Mouse (Mus musculus) MEL (cell line): ENCODE data around the gene Ptpra. TPM values are rescaled to one million over a fixed set of nuclear protein-coding genes. Genes with fewer than 3 reads are reported as not detected.

ENCODE experiments used
- DNase-seq: peaks from one replicate; pipeline ENCODE4 v3.0.0; 2011; ENCODE audit warnings: low read depth, low spot score
- H3K27ac ChIP-seq: 2 replicates; pipeline ENCODE4 v1.5.1; 2012; ENCODE audit warnings: low read depth, mild to moderate bottlenecking, control low read depth, low read length, moderate library complexity; ENCODE audit not compliant: control insufficient read depth
- H3K27me3 ChIP-seq, 2 experiments: fragments of 150-350 bp in 1 of 2; sonication (generic) in 1 of 2; 2 replicates each; pipeline ENCODE4 v1.6.1; 2012; ENCODE audit warnings: low read length in 2 of 2, mild to moderate bottlenecking in 2 of 2, improper control_type of control experiment in 1 of 2, moderate library complexity in 1 of 2; ENCODE audit not compliant: insufficient read depth in 2 of 2, control insufficient read depth in 1 of 2
- H3K36me3 ChIP-seq, 2 experiments: 2 replicates each; pipeline ENCODE4 v1.6.1; 2012 to 2014; ENCODE audit warnings: low read length in 2 of 2, improper control_type of control experiment in 1 of 2, inconsistent platforms in 1 of 2, mild to moderate bottlenecking in 1 of 2; ENCODE audit not compliant: insufficient read depth in 2 of 2, control insufficient read depth in 1 of 2
- H3K4me1 ChIP-seq, 2 experiments: fragments of 150-350 bp in 1 of 2; sonication (generic) in 1 of 2; 2 replicates each; pipeline ENCODE4 v1.6.1; 2012; ENCODE audit warnings: low read length in 2 of 2, improper control_type of control experiment in 1 of 2, mild to moderate bottlenecking in 1 of 2; ENCODE audit not compliant: insufficient read depth in 2 of 2, control insufficient read depth in 1 of 2
- H3K4me3 ChIP-seq, 2 experiments: fragments of 150-350 bp in 1 of 2; sonication (generic) in 1 of 2; 2 replicates each; pipeline ENCODE4 v1.5.1; 2012; ENCODE audit warnings: low read depth in 2 of 2, low read length in 2 of 2, mild to moderate bottlenecking in 2 of 2, moderate library complexity in 2 of 2, control low read depth in 1 of 2, improper control_type of control experiment in 1 of 2; ENCODE audit not compliant: control insufficient read depth in 1 of 2, insufficient read depth in 1 of 2
- H3K79me2 ChIP-seq: 2 replicates; pipeline ENCODE4 v1.6.1; 2012; ENCODE audit warnings: mild to moderate bottlenecking, low read length, moderate library complexity; ENCODE audit not compliant: control insufficient read depth, poor library complexity, insufficient read depth
- H3K9ac ChIP-seq: 2 replicates; pipeline ENCODE4 v1.6.1; 2012; ENCODE audit warnings: low read depth, mild to moderate bottlenecking, control low read depth, low read length, moderate library complexity; ENCODE audit not compliant: control insufficient read depth, poor library complexity, severe bottlenecking
- H3K9me3 ChIP-seq: fragments of 150-350 bp; sonication (generic); replicated peaks from 2 replicates; pipeline ENCODE4 v1.6.1; 2012; ENCODE audit warnings: mild to moderate bottlenecking, low read length, improper control_type of control experiment, moderate library complexity; ENCODE audit not compliant: insufficient read depth
- BHLHE40 ChIP-seq: IDR thresholded peaks from 2 replicates; pipeline ENCODE4 v1.6.1; 2012; ENCODE audit warnings: low read depth, mild to moderate bottlenecking, inconsistent platforms, low read length, improper control_type of control experiment, borderline replicate concordance
- CTCF ChIP-seq, 3 experiments: IDR thresholded peaks in 2 of 3; conservative IDR thresholded peaks in 1 of 3; 2 replicates each; pipeline ENCODE4 v1.5.1; 2011 to 2012; ENCODE audit warnings: low read length in 3 of 3, low read depth in 2 of 3, mild to moderate bottlenecking in 2 of 3, improper control_type of control experiment in 1 of 3, inconsistent platforms in 1 of 3, mixed read lengths in 1 of 3, moderate library complexity in 1 of 3; ENCODE audit not compliant: control insufficient read depth in 1 of 3, insufficient read depth in 1 of 3, poor library complexity in 1 of 3, severe bottlenecking in 1 of 3
- E2F4 ChIP-seq: IDR thresholded peaks from 2 replicates; pipeline ENCODE4 v1.6.1; 2011; ENCODE audit warnings: low read depth, low read length, improper control_type of control experiment, borderline replicate concordance
- ELF1 ChIP-seq: IDR thresholded peaks from 2 replicates; pipeline ENCODE4 v1.6.1; 2014; ENCODE audit warnings: low read depth, mild to moderate bottlenecking, inconsistent platforms, low read length, improper control_type of control experiment, moderate library complexity
- ETS1 ChIP-seq: IDR thresholded peaks from 2 replicates; pipeline ENCODE4 v1.6.1; 2012; ENCODE audit warnings: low read depth, mild to moderate bottlenecking, inconsistent platforms, low read length, improper control_type of control experiment, moderate library complexity
- GATA1 ChIP-seq: IDR thresholded peaks from 2 replicates; pipeline ENCODE4 v1.6.1; 2011; ENCODE audit warnings: low read depth, low read length, improper control_type of control experiment
- HCFC1 ChIP-seq: IDR thresholded peaks from 2 replicates; pipeline ENCODE4 v1.6.1; 2012; ENCODE audit warnings: low read depth, mild to moderate bottlenecking, inconsistent platforms, low read length, improper control_type of control experiment, moderate library complexity
- MEF2A ChIP-seq: IDR thresholded peaks from 2 replicates; pipeline ENCODE4 v1.6.1; 2014; ENCODE audit warnings: low read depth, mild to moderate bottlenecking, inconsistent platforms, low read length, improper control_type of control experiment; ENCODE audit not compliant: poor library complexity, insufficient replicate concordance, severe bottlenecking; ENCODE audit errors: extremely low read depth
- MYB ChIP-seq: IDR thresholded peaks from 2 replicates; pipeline ENCODE4 v1.6.1; 2011; ENCODE audit warnings: mild to moderate bottlenecking, low read depth, low read length, improper control_type of control experiment
- MYC ChIP-seq: IDR thresholded peaks from 2 replicates; pipeline ENCODE4 v1.6.1; 2011; ENCODE audit warnings: low read depth, mild to moderate bottlenecking, low read length, improper control_type of control experiment, moderate library complexity
- POLR2A ChIP-seq, 2 experiments: IDR thresholded peaks; 2 replicates each; pipeline ENCODE4 v1.6.1; 2011 to 2012; ENCODE audit warnings: low read length in 2 of 2, mild to moderate bottlenecking in 2 of 2, control low read depth in 1 of 2, improper control_type of control experiment in 1 of 2, low read depth in 1 of 2, moderate library complexity in 1 of 2; ENCODE audit not compliant: control insufficient read depth in 1 of 2, insufficient read depth in 1 of 2, poor library complexity in 1 of 2
- RCOR1 ChIP-seq: IDR thresholded peaks from 2 replicates; pipeline ENCODE4 v1.6.1; 2012; ENCODE audit warnings: low read depth, mild to moderate bottlenecking, inconsistent platforms, low read length, improper control_type of control experiment
- SIN3A ChIP-seq: IDR thresholded peaks from 2 replicates; pipeline ENCODE4 v1.6.1; 2012; ENCODE audit warnings: low read length, improper control_type of control experiment, inconsistent platforms
- SMC3 ChIP-seq: IDR thresholded peaks from 2 replicates; pipeline ENCODE4 v1.6.1; 2011; ENCODE audit warnings: low read depth, low read length, improper control_type of control experiment
- TBP ChIP-seq: IDR thresholded peaks from 2 replicates; pipeline ENCODE4 v1.8.0; 2011; ENCODE audit warnings: low read depth, low read length, improper control_type of control experiment
- UBTF ChIP-seq: IDR thresholded peaks from 2 replicates; pipeline ENCODE4 v1.6.1; 2012; ENCODE audit warnings: low read depth, mild to moderate bottlenecking, inconsistent platforms, low read length, improper control_type of control experiment, moderate library complexity, borderline replicate concordance; ENCODE audit not compliant: insufficient read depth
- USF2 ChIP-seq, 2 experiments: IDR thresholded peaks; 2 replicates each; pipeline ENCODE4 v1.6.1; 2011 to 2012; ENCODE audit warnings: improper control_type of control experiment in 2 of 2, low read length in 2 of 2, borderline replicate concordance in 1 of 2, inconsistent platforms in 1 of 2, low read depth in 1 of 2, mild to moderate bottlenecking in 1 of 2; ENCODE audit not compliant: insufficient read depth in 1 of 2
- ZKSCAN1 ChIP-seq: IDR thresholded peaks from 2 replicates; pipeline ENCODE4 v1.6.1; 2012; ENCODE audit warnings: low read depth, mild to moderate bottlenecking, inconsistent platforms, low read length, improper control_type of control experiment, moderate library complexity
- ZNF384 ChIP-seq: IDR thresholded peaks from 2 replicates; pipeline ENCODE4 v1.6.1; 2012; ENCODE audit warnings: low read depth, mild to moderate bottlenecking, inconsistent platforms, low read length, improper control_type of control experiment
- polyA plus RNA-seq, 2 experiments: library from polyadenylated mRNA; stranded (reverse) in 1 of 2; unstranded in 1 of 2; fragments of >175 nt in 1 of 2; fragments of >200 nt in 1 of 2; gene quantifications; 2 replicates each; pipeline versions ENCODE4 v1.2.1 to v1.2.4; 2012; ENCODE audit warnings: low replicate concordance in 2 of 2, low read depth in 1 of 2; ENCODE audit not compliant: insufficient read length in 2 of 2, insufficient read depth in 1 of 2, missing spikeins in 1 of 2
- total RNA-seq: library from RNA; depleted of rRNA; stranded (reverse); fragments of 300-350 nt; gene quantifications from 2 replicates; pipeline ENCODE4 v1.2.3, GENCODE M21; 2012

Gene Ptpra
- total and polyA plus RNA-seq, 3 experiments, result 28.1 to 68.3 TPM; not detected in 1

GRCm38 (mm10) chr2:130546957-130547356, 96.9 kb downstream of the Ptpra start (continued):
- peak in 1 of 2 experiments; percentile 73; a peak in 2 of 4 replicates for TF ChIP-seq USF2 (IDR thresholded peaks at IDR 0.05; ENCODE audit: borderline replicate concordance in 1 of 2, insufficient read depth in 1 of 2, low read depth in 1 of 2, low read length in 2 of 2)

GRCm38 (mm10) chr2:130554841-130555240, 104.8 kb downstream of the Ptpra start:
- no peak for TF ChIP-seq BHLHE40
- TF ChIP-seq RCOR1, result no peak
- no peak for TF ChIP-seq MYC
- no peak for TF ChIP-seq SIN3A
- no peak for TF ChIP-seq ZKSCAN1
- no peak for TF ChIP-seq GATA1
- no peak for TF ChIP-seq TBP
- TF ChIP-seq CTCF (IDR thresholded peaks at IDR 0.05 in 2 of 3, conservative IDR thresholded peaks at IDR 0.05 in 1 of 3; ENCODE audit: control insufficient read depth in 1 of 3, insufficient read depth in 1 of 3, low read depth in 2 of 3, low read length in 3 of 3, poor library complexity in 1 of 3, severe bottlenecking in 1 of 3), result no peak
- TF ChIP-seq MYB, result no peak
- TF ChIP-seq UBTF, result no peak
- TF ChIP-seq ELF1, result no peak
- no peak for TF ChIP-seq POLR2A (IDR thresholded peaks at IDR 0.05; ENCODE audit: control insufficient read depth in 1 of 2, insufficient read depth in 1 of 2, low read depth in 1 of 2, low read length in 2 of 2, poor library complexity in 1 of 2)
- TF ChIP-seq HCFC1, result no peak
- no peak for TF ChIP-seq SMC3
- no peak for TF ChIP-seq ZNF384
- TF ChIP-seq E2F4, result no peak
- TF ChIP-seq USF2 (IDR thresholded peaks at IDR 0.05; ENCODE audit: borderline replicate concordance in 1 of 2, insufficient read depth in 1 of 2, low read depth in 1 of 2, low read length in 2 of 2), result no peak
- TF ChIP-seq ETS1, result no peak
- TF ChIP-seq MEF2A, result no peak
- Histone ChIP-seq H3K27me3 (no peaks in the 10 kb centered on the region), H3K4me1 (no peaks in the 10 kb centered on the region), H3K36me3 (no peaks in the 10 kb centered on the region; a peak in 1 of 4 replicates), H3K79me2 (no peaks in the 10 kb centered on the region), H3K27ac (no peak overlapping the region), H3K4me3 (no peak overlapping the region), H3K9ac (no peak overlapping the region), H3K9me3 (no peaks in the 10 kb centered on the region)
- DNase-seq, result no peak

GRCm38 (mm10) chr2:130556292-130556691, 106.2 kb downstream of the Ptpra start:
- H3K36me3 ChIP-seq, result no peaks in the 10 kb centered on the region; a peak in 1 of 4 replicates

More at GRCm38 (mm10) chr2:130556292-130556691, 106.2 kb downstream of the Ptpra start:
- no peaks in the 10 kb centered on the region for H3K79me2 ChIP-seq
- TF ChIP-seq ETS1, result no peak
- no peak overlapping the region for H3K4me3 ChIP-seq
- H3K27ac ChIP-seq, result no peak overlapping the region
- H3K9me3 ChIP-seq, result no peaks in the 10 kb centered on the region
- no peak overlapping the region for H3K9ac ChIP-seq
- no peaks in the 10 kb centered on the region for H3K4me1 ChIP-seq
- no peaks in the 10 kb centered on the region for H3K27me3 ChIP-seq
- no peak for DNase-seq
